Mouse (Mus musculus): ENCODE data around the gene Litaf. TPM values are rescaled to one million over a fixed set of nuclear protein-coding genes. Genes with fewer than 3 reads are reported as not detected.

Litaf gene
- polyA plus RNA-seq (2015; fragmentation: Nextera tagmentation; extraction: Ambion mirVana), result 39.6 and 48.1 TPM in 2 replicates

DNA sequence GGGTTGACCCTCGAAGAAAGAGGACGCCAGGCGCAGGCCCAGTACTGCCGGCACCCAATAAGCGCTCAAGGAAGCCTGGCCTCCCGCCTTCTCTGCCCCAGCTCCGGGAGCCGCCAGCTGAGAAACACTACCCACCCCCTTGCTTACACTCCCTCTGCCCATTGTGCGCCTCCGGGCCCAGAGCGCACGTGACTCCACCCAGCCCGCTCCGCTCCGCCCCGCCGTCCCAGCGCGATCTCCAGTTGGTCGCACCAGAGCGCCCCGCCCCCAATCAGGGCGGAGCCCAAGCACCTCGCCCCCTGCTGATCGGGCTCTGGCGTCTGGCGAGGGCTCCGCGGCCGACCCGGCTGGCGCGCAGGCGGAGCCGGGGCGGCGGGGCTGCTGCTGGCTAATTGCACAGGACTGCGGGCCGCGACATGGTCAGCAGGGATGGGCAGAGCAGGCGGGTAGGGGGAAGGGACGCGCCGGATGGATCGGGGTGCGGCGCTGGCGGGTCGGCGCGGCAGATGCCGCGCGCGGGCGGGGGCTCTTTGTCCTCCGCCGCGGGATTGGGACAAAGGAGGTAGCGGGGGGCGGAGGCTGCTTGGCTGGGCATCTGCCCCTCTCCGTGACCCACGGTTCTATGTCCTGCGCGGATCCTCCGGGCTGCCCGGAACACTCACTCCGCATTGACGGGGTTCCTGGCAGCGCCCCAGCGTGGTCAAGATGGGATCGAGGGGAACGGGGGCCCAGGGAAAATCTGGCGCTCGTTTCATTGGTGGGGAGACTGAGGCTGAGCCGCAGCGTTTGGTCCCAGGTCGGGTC is at the start of gene Litaf:
TSS of gene Litaf (minus strand) at position 129 of the 804 bp plus-strand sequence.
- ATAC-seq, result peak; percentile 99
- no peaks in the 10 kb centered on the region for H3K27me3 ChIP-seq (replicated peaks; ENCODE audit: control insufficient read depth, insufficient read depth, low read length)
- H3K4me2 ChIP-seq (ENCODE audit: low read length), result peak within 1 kb of the TSS; percentile 69
- no peaks in the 10 kb centered on the region for H3K9me3 ChIP-seq (ENCODE audit: control insufficient read depth, low read length)
- under 1% methylated on average over 74 of the region's 78 CpGs for WGBS
- peaks cover 56% of the 10 kb centered on the region for H3K4me1 ChIP-seq (replicated peaks; ENCODE audit: control insufficient read depth, insufficient read depth, low read length)
- peak within 1 kb of the TSS; percentile 96 for H3K27ac ChIP-seq (ENCODE audit: low read length)
- peak within 1 kb of the TSS; percentile 98 for H3K9ac ChIP-seq (replicated peaks; ENCODE audit: low read depth, low read length)
- peak within 1 kb of the TSS; percentile 68 for H3K4me3 ChIP-seq (replicated peaks; ENCODE audit: low read length)
- H3K36me3 ChIP-seq (ENCODE audit: control insufficient read depth, insufficient read depth), result no peaks in the 10 kb centered on the region

DNA sequence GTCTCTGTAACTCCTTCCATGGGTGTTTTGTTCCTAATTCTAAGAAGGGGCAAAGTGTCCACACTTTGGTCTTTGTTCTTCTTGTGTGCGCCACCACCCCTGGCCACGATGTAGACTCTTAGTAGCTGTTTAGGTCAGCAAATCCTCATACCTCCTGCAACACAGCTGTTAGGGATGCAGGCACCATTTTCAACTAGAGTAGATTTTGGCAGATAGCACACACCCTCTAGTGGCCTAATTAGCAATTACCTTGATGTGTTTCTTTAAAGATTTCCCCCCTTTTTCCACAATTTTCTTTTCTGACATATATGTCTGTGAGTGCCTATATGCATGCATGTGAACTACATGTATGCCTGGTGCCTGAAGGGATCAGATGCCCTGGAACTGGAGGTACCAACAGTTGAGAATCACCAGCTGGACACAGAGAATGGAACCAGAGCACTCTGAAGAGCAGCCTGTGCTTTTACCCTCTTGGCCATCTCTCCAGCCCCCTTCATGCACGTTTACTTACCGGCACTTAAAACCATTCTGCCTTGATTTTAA is 43.3 kb upstream of the Litaf start:
- Histone ChIP-seq H3K9ac (replicated peaks; ENCODE audit: low read depth, low read length) (no peak overlapping the region), H3K36me3 (ENCODE audit: control insufficient read depth, insufficient read depth) (no peaks in the 10 kb centered on the region), H3K4me3 (replicated peaks; ENCODE audit: low read length) (no peak overlapping the region), H3K9me3 (ENCODE audit: control insufficient read depth, low read length) (no peaks in the 10 kb centered on the region), H3K27me3 (replicated peaks; ENCODE audit: control insufficient read depth, insufficient read depth, low read length) (no peaks in the 10 kb centered on the region), H3K27ac (ENCODE audit: low read length) (no peak overlapping the region), H3K4me2 (ENCODE audit: low read length) (no peak overlapping the region), H3K4me1 (replicated peaks; ENCODE audit: control insufficient read depth, insufficient read depth, low read length) (no peaks in the 10 kb centered on the region)
- peak; percentile 50; the same call in 1 of the 2 replicates for ATAC-seq
- WGBS, result 64% methylated on average over 4 of the region's 4 CpGs

DNA sequence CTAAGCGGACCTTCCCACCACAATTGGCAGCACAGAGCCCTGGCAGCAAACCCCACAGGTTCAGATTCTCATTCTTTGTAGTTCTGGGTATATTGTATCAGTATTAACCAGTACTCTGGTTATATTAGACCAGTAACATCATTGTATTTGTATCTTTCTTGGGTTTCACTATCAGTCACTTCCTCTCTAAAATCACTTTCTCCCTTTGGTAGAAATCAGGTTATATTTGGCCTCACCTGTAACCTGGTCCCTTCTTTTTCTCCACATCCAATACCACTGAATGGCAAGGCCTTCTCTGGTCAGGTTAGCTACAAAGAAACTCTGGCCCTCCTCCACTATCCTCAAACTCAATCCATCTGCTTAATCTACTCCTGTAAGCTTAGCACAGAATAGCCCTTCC is 38.9 kb upstream of the Litaf start:
- Histone ChIP-seq H3K4me2 (ENCODE audit: low read length) (no peak overlapping the region), H3K27me3 (replicated peaks; ENCODE audit: control insufficient read depth, insufficient read depth, low read length) (no peaks in the 10 kb centered on the region), H3K36me3 (ENCODE audit: control insufficient read depth, insufficient read depth) (peaks cover 2% of the 10 kb centered on the region; the same call in 1 of the 2 replicates), H3K27ac (ENCODE audit: low read length) (no peak overlapping the region), H3K4me1 (replicated peaks; ENCODE audit: control insufficient read depth, insufficient read depth, low read length) (no peaks in the 10 kb centered on the region), H3K9me3 (ENCODE audit: control insufficient read depth, low read length) (no peaks in the 10 kb centered on the region), H3K9ac (replicated peaks; ENCODE audit: low read depth, low read length) (no peak overlapping the region), H3K4me3 (replicated peaks; ENCODE audit: low read length) (no peak overlapping the region)
- ATAC-seq, result no peak
- WGBS, result 82% methylated on average over 1 of the region's 1 CpGs

DNA sequence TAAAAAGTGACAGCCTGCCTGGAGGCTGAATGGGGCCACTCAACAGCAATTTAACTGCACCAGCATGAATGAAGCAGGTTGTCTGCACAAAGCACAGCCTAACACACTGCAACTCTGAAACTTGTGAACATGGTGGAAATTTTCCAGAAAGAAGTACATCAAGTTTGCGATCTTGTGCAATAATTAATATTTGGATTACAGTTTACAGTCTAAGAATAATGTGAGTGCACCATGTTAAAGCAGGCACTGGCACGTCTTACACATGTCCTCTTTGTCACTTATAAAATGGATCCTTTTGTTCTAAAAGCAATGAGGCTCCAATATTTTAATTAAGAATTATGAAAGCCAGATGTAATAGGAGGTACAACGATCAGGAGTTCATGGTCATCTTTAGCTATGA is 31.3 kb upstream of the Litaf start:
- Histone ChIP-seq H3K36me3 (ENCODE audit: control insufficient read depth, insufficient read depth) (no peaks in the 10 kb centered on the region), H3K27me3 (replicated peaks; ENCODE audit: control insufficient read depth, insufficient read depth, low read length) (no peaks in the 10 kb centered on the region), H3K4me3 (replicated peaks; ENCODE audit: low read length) (no peak overlapping the region), H3K4me2 (ENCODE audit: low read length) (no peak overlapping the region), H3K9me3 (ENCODE audit: control insufficient read depth, low read length) (no peaks in the 10 kb centered on the region), H3K9ac (replicated peaks; ENCODE audit: low read depth, low read length) (no peak overlapping the region), H3K4me1 (replicated peaks; ENCODE audit: control insufficient read depth, insufficient read depth, low read length) (no peaks in the 10 kb centered on the region), H3K27ac (ENCODE audit: low read length) (no peak overlapping the region)
- ATAC-seq, result no peak
- 71% methylated on average over 3 of the region's 3 CpGs for WGBS

DNA sequence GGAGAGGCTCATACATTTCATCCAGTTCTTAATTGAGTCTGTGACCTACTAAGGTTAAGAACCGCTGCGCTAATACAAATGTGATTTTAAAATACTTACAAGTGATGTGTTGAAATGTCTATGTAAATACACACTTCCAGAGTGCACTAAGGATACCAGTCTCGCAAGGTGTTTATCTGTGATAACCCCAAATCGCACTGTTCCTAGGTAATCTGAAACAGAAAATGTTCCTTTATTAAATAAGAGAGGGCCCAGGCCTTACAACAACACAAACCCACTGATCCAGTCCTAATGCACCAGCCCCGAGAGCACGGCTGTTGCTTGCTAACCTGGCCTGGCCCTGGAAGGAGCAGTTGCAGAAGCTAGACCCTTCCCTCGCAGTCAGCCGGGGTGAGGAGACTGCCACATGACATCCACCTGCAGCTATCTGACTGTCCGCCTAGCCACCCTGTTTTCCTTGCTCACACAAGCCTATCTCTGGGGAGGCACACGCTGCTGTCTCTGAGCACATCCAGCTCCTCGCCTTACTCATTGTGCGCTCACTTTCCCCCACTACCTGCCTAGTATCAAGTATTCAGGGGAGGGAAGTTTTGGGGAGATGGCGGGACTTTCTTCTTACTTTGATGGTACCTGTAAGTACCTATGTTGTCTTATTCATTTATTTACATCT is 27.9 kb upstream of the Litaf start:
- no peaks in the 10 kb centered on the region for H3K4me1 ChIP-seq (replicated peaks; ENCODE audit: control insufficient read depth, insufficient read depth, low read length)
- no peaks in the 10 kb centered on the region for H3K27me3 ChIP-seq (replicated peaks; ENCODE audit: control insufficient read depth, insufficient read depth, low read length)
- ATAC-seq, result no peak
- H3K4me2 ChIP-seq (ENCODE audit: low read length), result no peak overlapping the region
- peaks cover 7% of the 10 kb centered on the region for H3K36me3 ChIP-seq (ENCODE audit: control insufficient read depth, insufficient read depth)
- WGBS, result 92% methylated on average over 13 of the region's 13 CpGs
- no peak overlapping the region for H3K9ac ChIP-seq (replicated peaks; ENCODE audit: low read depth, low read length)
- no peak overlapping the region for H3K4me3 ChIP-seq (replicated peaks; ENCODE audit: low read length)
- no peaks in the 10 kb centered on the region for H3K9me3 ChIP-seq (ENCODE audit: control insufficient read depth, low read length)
- no peak overlapping the region for H3K27ac ChIP-seq (ENCODE audit: low read length)

DNA sequence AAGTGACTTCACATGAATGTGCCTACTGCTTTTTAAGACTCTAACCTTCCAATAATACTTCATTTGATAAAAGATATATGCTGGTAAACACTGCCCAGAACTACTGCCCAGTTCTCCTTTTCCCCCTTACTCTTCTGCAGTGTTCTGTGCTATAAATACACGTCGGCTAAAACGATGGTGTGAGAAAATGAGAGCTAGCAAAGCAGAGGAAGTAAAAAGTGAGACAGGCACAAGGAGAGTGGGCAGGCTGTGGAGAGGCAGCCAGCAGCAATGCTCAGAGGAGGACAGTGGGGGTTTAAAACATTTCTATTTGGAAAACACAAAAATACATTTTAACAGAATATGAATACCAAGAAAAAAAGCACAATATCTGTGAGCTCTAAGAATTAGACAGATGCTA is 26.6 kb upstream of the Litaf start:
- ATAC-seq, result no peak
- H3K4me2 ChIP-seq (ENCODE audit: low read length), result no peak overlapping the region
- H3K27ac ChIP-seq (ENCODE audit: low read length), result no peak overlapping the region
- 88% methylated on average over 3 of the region's 3 CpGs for WGBS
- peaks cover under 1% of the 10 kb centered on the region; the same call in 1 of the 2 replicates for H3K4me1 ChIP-seq (replicated peaks; ENCODE audit: control insufficient read depth, insufficient read depth, low read length)
- H3K9me3 ChIP-seq (ENCODE audit: control insufficient read depth, low read length), result no peaks in the 10 kb centered on the region
- H3K36me3 ChIP-seq (ENCODE audit: control insufficient read depth, insufficient read depth), result peaks cover 11% of the 10 kb centered on the region
- H3K27me3 ChIP-seq (replicated peaks; ENCODE audit: control insufficient read depth, insufficient read depth, low read length), result no peaks in the 10 kb centered on the region
- no peak overlapping the region for H3K4me3 ChIP-seq (replicated peaks; ENCODE audit: low read length)
- no peak overlapping the region for H3K9ac ChIP-seq (replicated peaks; ENCODE audit: low read depth, low read length)

DNA sequence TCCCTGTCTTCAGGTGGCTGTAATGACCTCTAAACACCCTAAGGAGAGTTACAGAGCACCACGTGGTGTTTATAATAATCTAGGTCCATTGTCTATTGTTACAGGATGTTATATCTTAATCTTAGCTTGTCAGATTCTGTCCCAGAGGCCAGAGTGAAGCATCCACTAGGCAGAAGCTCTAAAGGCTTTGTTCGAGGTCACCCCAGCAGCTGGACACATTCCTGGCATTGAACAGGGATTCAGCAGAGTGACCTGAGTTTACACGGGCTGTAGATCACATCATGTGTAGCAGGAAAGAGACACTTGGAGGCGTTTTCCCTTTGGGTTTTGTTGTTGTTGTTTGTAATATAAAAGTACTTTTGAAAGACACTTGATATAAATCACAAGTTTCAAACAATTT is 26.1 kb upstream of the Litaf start:
- Histone ChIP-seq H3K4me2 (ENCODE audit: low read length) (no peak overlapping the region), H3K27ac (ENCODE audit: low read length) (no peak overlapping the region), H3K9me3 (ENCODE audit: control insufficient read depth, low read length) (no peaks in the 10 kb centered on the region), H3K9ac (replicated peaks; ENCODE audit: low read depth, low read length) (no peak overlapping the region), H3K4me3 (replicated peaks; ENCODE audit: low read length) (no peak overlapping the region), H3K4me1 (replicated peaks; ENCODE audit: control insufficient read depth, insufficient read depth, low read length) (peaks cover 6% of the 10 kb centered on the region; the same call in 1 of the 2 replicates), H3K27me3 (replicated peaks; ENCODE audit: control insufficient read depth, insufficient read depth, low read length) (no peaks in the 10 kb centered on the region), H3K36me3 (ENCODE audit: control insufficient read depth, insufficient read depth) (peaks cover 11% of the 10 kb centered on the region)
- WGBS, result 85% methylated on average over 4 of the region's 4 CpGs
- no peak for ATAC-seq

DNA sequence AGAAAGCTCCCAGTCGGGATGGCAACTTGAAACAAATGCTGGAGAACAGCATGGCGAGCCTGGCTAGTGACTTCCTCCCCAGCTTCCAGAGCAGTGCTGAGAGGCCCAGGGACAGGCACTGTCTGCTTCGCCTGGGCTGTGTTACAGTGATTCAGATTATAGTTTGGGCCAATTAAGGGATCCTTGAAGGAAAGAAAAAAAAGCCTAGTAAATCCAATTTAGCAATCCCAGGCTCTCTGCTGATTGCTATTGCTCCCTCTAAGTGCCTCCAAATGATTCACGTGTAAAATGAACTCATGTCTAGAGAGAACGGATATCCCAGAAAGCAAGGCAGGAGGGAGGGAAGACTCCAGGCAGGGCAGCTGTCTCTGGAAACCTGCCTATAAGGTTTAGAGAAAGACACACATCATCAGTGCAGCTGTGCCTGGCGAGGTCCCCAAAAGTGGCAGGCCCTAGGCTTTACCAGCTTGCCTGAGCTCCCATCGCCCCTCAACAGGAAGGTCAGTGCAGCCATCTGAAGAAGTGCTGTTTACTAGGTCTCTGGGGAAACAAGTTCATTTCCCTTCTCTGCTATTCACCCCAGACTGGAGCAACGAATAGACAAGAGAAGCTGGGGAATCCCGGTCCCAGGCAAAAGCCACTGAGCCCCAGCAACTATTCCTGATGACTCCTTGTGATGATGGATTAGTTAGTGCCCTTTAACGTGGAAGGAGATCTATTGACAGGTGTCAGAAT is 25.0 kb upstream of the Litaf start:
- H3K27me3 ChIP-seq (replicated peaks; ENCODE audit: control insufficient read depth, insufficient read depth, low read length), result no peaks in the 10 kb centered on the region
- H3K4me3 ChIP-seq (replicated peaks; ENCODE audit: low read length), result no peak overlapping the region
- no peaks in the 10 kb centered on the region for H3K9me3 ChIP-seq (ENCODE audit: control insufficient read depth, low read length)
- H3K4me2 ChIP-seq (ENCODE audit: low read length), result no peak overlapping the region
- H3K4me1 ChIP-seq (replicated peaks; ENCODE audit: control insufficient read depth, insufficient read depth, low read length), result peaks cover 8% of the 10 kb centered on the region; the same call in 1 of the 2 replicates
- WGBS, result 72% methylated on average over 10 of the region's 10 CpGs
- H3K9ac ChIP-seq (replicated peaks; ENCODE audit: low read depth, low read length), result no peak overlapping the region
- H3K27ac ChIP-seq (ENCODE audit: low read length), result no peak overlapping the region
- peaks cover 11% of the 10 kb centered on the region for H3K36me3 ChIP-seq (ENCODE audit: control insufficient read depth, insufficient read depth)
- ATAC-seq, result no peak

Measured in forebrain, embryonic 16.5 days (tissue).